Mouse (Mus musculus) ES-Bruce4 (cell line): Measurements from ENCODE around the gene Clta.

Source experiments
- CTCF ChIP-seq: IDR thresholded peaks from one replicate; pipeline ENCODE4 v1.8.1; 2011; ENCODE audit warnings: low read depth, low read length
- EP300 ChIP-seq: IDR thresholded peaks from 2 replicates; pipeline ENCODE4 v1.6.1; 2011; ENCODE audit warnings: low read depth, low read length; ENCODE audit not compliant: insufficient read depth
- POLR2A ChIP-seq: IDR thresholded peaks from one replicate; pipeline ENCODE4 v1.8.1; 2011; ENCODE audit warnings: low read length; ENCODE audit not compliant: insufficient read depth

GRCm38 (mm10) chr4:43973526-43973981, 30.7 kb upstream of the Clta start:
- TF ChIP-seq CTCF (no peak), POLR2A (no peak), EP300 (no peak)
